Mouse (Mus musculus): Measurements from ENCODE around the gene Jarid2.
A peak's percentile ranks its signal among the peaks of the same experiment; 100 is the strongest.

Jarid2 gene

GRCm38 (mm10) chr13:44915382-44915781 is 186.1 kb downstream of the Jarid2 start:
- no peak for DNase-seq (ENCODE audit: low read depth, low spot score)

- peak; percentile 11 for DNase-seq (ENCODE audit: low read depth, low spot score)
Measured at GRCm38 (mm10) chr13:44915945-44916344, 186.7 kb downstream of the Jarid2 start.

GRCm38 (mm10) chr13:44917202-44917601 is 187.9 kb downstream of the Jarid2 start:
- DNase-seq (ENCODE audit: low read depth, low spot score): no peak

GRCm38 (mm10) chr13:44918269-44918668 is 189.0 kb downstream of the Jarid2 start:
- no peak for DNase-seq (ENCODE audit: low read depth, low spot score)

GRCm38 (mm10) chr13:44921095-44921494 is 191.8 kb downstream of the Jarid2 start:
- no peak for DNase-seq (ENCODE audit: low read depth, low spot score)

GRCm38 (mm10) chr13:44921721-44922120 is 192.4 kb downstream of the Jarid2 start:
- no peak for DNase-seq (ENCODE audit: low read depth, low spot score)

- no peak for DNase-seq (ENCODE audit: low read depth, low spot score)
Measured at GRCm38 (mm10) chr13:44924042-44924441, 194.8 kb downstream of the Jarid2 start.

GRCm38 (mm10) chr13:44925173-44925572 is 195.9 kb downstream of the Jarid2 start:
- DNase-seq (ENCODE audit: low read depth, low spot score): no peak

GRCm38 (mm10) chr13:44926311-44926710 is 197.0 kb downstream of the Jarid2 start:
- DNase-seq (ENCODE audit: low read depth, low spot score): no peak

- DNase-seq (ENCODE audit: low read depth, low spot score): no peak
Measured at GRCm38 (mm10) chr13:44932307-44933264, 203.3 kb downstream of the Jarid2 start.

GRCm38 (mm10) chr13:44933575-44933974 is 204.3 kb downstream of the Jarid2 start:
- no peak for DNase-seq (ENCODE audit: low read depth, low spot score)

GRCm38 (mm10) chr13:44937681-44938080 is 208.4 kb downstream of the Jarid2 start:
- no peak for DNase-seq (ENCODE audit: low read depth, low spot score)

GRCm38 (mm10) chr13:44939326-44940035 is 210.2 kb downstream of the Jarid2 start:
- DNase-seq (ENCODE audit: low read depth, low spot score): no peak

GRCm38 (mm10) chr13:44943618-44944017 is 214.3 kb downstream of the Jarid2 start:
- no peak for DNase-seq (ENCODE audit: low read depth, low spot score)

GRCm38 (mm10) chr13:44946880-44947635 is 217.8 kb downstream of the Jarid2 start:
- no peak for DNase-seq (ENCODE audit: low read depth, low spot score)

- no peak for DNase-seq (ENCODE audit: low read depth, low spot score)
Measured at GRCm38 (mm10) chr13:44948320-44949250, 219.3 kb downstream of the Jarid2 start.

GRCm38 (mm10) chr13:44952393-44953086 is 223.3 kb downstream of the Jarid2 start:
- no peak for DNase-seq (ENCODE audit: low read depth, low spot score)

- DNase-seq (ENCODE audit: low read depth, low spot score): no peak
Measured at GRCm38 (mm10) chr13:44953546-44954231, 224.4 kb downstream of the Jarid2 start.

- no peak for DNase-seq (ENCODE audit: low read depth, low spot score)
Measured at GRCm38 (mm10) chr13:44954232-44954568, 224.9 kb downstream of the Jarid2 start.

- no peak for DNase-seq (ENCODE audit: low read depth, low spot score)
Measured at GRCm38 (mm10) chr13:44955781-44956180, 226.5 kb downstream of the Jarid2 start.

Data from CD4-positive helper T cell, adult 2 months (primary cell).